Mouse (Mus musculus) kidney, adult 2 months (tissue): ENCODE results near the gene Ston1.

Experiments used
- CTCF ChIP-seq: fragments of 200-500 bp; conservative IDR thresholded peaks from 2 replicates; pipeline ENCODE4 v1.5.1; 2011; ENCODE audit warnings: low read depth, mild to moderate bottlenecking, control low read depth, low read length, moderate library complexity, mixed read lengths; ENCODE audit not compliant: insufficient read depth, insufficient read length
- POLR2A ChIP-seq: fragments of 200-500 bp; IDR thresholded peaks from one replicate; pipeline ENCODE4 v1.6.1; 2011; ENCODE audit warnings: low read depth, low read length, control low read depth

- TF ChIP-seq CTCF (no peak), POLR2A (no peak)
Measured at GRCm38 (mm10) chr17:88550981-88551940, 46.2 kb upstream of the Ston1 start.
